Mouse (Mus musculus): Measurements from ENCODE around the gene Ankrd55. TPM values are rescaled to one million over a fixed set of nuclear protein-coding genes. Genes with fewer than 3 reads are reported as not detected.

Gene Ankrd55
- 0.17 TPM in 1 of 2 replicates, not detected in the other for polyA plus RNA-seq (2012; ENCODE audit: insufficient read depth, low replicate concordance)

DNA sequence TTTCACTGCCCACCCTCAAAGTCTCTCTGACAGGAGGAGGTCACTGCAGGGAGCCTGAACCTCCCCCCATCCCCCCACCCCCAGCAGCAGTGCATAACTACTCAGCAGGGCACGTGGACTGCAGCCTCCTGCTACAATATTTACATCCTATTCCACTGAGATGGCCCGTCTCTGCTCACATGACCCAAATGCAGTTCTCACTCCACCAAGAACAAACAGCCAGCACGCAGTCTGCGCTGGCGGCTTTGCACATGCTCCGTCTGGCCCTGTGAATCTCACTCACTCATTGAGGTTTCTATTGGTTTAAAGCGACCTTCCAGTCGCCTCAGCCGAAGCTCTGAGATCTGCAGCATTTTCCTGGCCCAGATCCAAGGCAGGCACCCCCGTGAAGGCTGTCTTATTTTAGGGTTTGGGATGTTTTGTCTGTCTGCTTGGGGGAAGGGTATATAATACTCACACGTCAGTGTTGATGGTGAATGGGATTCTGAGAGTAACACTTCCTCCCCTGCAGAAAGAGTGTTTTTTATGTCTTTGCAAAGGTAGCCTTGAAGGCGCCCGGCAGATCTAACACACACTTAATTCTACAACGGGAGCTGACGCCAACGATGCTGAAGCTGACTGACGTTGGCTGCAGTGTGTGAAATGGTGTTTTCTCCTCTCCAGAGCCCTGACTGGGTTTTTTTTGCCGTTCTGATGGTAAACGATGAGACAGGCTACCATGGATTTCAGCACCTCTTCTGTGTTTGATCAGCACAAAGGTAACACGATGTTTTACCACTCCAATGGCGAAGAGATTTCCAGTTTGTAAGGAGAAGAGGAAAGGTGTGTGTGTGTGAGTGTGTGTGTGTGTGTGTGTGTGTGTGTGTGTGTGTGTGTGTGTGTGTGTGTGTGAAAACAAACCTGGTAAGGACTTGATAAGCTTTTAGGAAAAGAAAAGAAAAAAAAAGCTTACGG is at the start of gene Ankrd55:
Gene Ankrd55, plus strand, starts transcription at position 227 of the 954 bp plus-strand sequence.
- no peaks in the 10 kb centered on the region for H3K36me3 ChIP-seq (replicated peaks; ENCODE audit: low read length)
- no peak within 1 kb of the TSS for H3K4me3 ChIP-seq (replicated peaks)
- peaks cover 16% of the 10 kb centered on the region for H3K9me3 ChIP-seq
- peaks cover 14% of the 10 kb centered on the region for H3K4me1 ChIP-seq
- peaks cover 26% of the 10 kb centered on the region for H3K27me3 ChIP-seq (replicated peaks)
- TF ChIP-seq FLI1 (IDR thresholded peaks at IDR 0.05; ENCODE audit: low read length) (no peak), GATA1 (IDR thresholded peaks at IDR 0.05; ENCODE audit: borderline replicate concordance, low read length) (no peak)

DNA sequence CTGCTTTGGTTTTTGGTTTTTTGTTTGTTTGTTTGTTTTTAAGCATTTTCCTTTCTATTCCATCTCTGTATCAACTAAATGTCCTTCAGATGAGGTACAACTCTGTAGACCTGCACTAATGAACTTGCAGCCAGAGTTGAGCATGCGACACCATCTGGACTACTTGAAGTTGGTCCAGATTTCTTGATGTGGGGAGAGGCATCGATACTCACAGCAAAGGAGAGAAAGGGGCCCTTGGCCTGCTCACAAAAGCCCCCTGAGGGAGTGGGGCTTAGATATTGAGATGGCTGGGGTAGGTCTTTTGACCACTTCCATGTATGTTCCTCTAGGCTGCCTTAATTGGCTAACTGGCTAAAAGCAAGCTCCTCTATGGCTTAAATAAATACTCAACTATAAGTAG is 49.0 kb upstream of the Ankrd55 start:
- Histone ChIP-seq H3K4me1 (no peaks in the 10 kb centered on the region), H3K9me3 (peaks cover 11% of the 10 kb centered on the region; the same call in 1 of the 2 replicates), H3K36me3 (replicated peaks; ENCODE audit: low read length) (no peaks in the 10 kb centered on the region), H3K4me3 (replicated peaks) (no peak overlapping the region), H3K27me3 (replicated peaks) (peaks cover 2% of the 10 kb centered on the region)
- TF ChIP-seq GATA1 (IDR thresholded peaks at IDR 0.05; ENCODE audit: borderline replicate concordance, low read length) = no peak
- no peak for TF ChIP-seq FLI1 (IDR thresholded peaks at IDR 0.05; ENCODE audit: low read length)

- Histone ChIP-seq H3K9me3 (peaks cover 18% of the 10 kb centered on the region), H3K36me3 (replicated peaks; ENCODE audit: low read length) (no peaks in the 10 kb centered on the region), H3K27me3 (replicated peaks) (peaks cover 2% of the 10 kb centered on the region), H3K4me1 (no peaks in the 10 kb centered on the region), H3K4me3 (replicated peaks) (no peak overlapping the region)
- TF ChIP-seq FLI1 (IDR thresholded peaks at IDR 0.05; ENCODE audit: low read length) (no peak), GATA1 (IDR thresholded peaks at IDR 0.05; ENCODE audit: borderline replicate concordance, low read length) (no peak)
These were observed 46.8 kb upstream of the Ankrd55 start for GRCm38 (mm10) chr13:112241431-112241830.

DNA sequence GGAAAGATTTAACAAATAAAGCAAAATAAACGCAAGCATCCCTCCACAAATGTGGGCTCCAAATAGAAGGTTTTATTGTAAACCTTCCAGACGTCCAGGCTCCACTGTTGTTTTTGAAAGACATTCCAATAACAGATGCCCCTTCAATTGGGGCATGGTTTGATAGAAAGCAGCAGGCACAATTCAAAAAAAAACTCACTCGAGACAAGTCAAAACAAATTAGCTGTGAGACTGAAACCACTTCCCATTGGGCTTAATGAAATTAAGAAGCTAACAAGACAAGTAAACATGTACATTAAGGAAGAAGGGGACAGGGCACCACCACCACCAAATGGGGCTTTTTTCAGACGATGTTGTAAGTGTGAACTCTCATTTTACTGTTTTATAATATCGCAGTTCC is 43.1 kb upstream of the Ankrd55 start:
- Histone ChIP-seq H3K4me3 (replicated peaks) (no peak overlapping the region), H3K27me3 (replicated peaks) (peaks cover 2% of the 10 kb centered on the region), H3K9me3 (peaks cover 47% of the 10 kb centered on the region), H3K4me1 (no peaks in the 10 kb centered on the region), H3K36me3 (replicated peaks; ENCODE audit: low read length) (no peaks in the 10 kb centered on the region)
- TF ChIP-seq FLI1 (IDR thresholded peaks at IDR 0.05; ENCODE audit: low read length) (no peak), GATA1 (IDR thresholded peaks at IDR 0.05; ENCODE audit: borderline replicate concordance, low read length) (no peak)

- TF ChIP-seq GATA1 (IDR thresholded peaks at IDR 0.05; ENCODE audit: borderline replicate concordance, low read length) = no peak
- no peak for TF ChIP-seq FLI1 (IDR thresholded peaks at IDR 0.05; ENCODE audit: low read length)
- H3K27me3 ChIP-seq (replicated peaks) = peaks cover 2% of the 10 kb centered on the region
- H3K36me3 ChIP-seq (replicated peaks; ENCODE audit: low read length) = no peaks in the 10 kb centered on the region
These were observed 36.8 kb upstream of the Ankrd55 start for GRCm38 (mm10) chr13:112251433-112251832.

DNA sequence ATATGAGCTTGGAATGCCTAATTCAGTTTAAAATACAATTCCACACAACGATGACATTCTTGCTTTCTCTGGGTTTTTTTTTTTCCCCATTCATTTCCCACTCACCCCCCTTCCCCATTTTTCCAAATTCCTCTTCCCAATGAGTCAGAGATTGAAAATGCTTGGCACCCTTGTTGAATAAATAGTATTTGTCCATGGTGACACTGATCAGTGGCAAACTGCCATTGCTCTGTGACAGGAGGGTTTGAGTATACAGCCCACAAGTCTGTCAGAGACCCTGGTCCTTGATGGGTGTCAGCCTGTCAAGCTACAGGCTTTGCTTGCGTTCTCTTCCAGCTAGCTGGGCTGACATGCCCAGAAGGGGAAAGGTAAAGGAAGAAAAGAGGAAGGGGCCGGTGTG is 36.2 kb upstream of the Ankrd55 start:
- Histone ChIP-seq H3K9me3 (peaks cover 34% of the 10 kb centered on the region), H3K4me1 (no peaks in the 10 kb centered on the region), H3K36me3 (replicated peaks; ENCODE audit: low read length) (no peaks in the 10 kb centered on the region), H3K27me3 (replicated peaks) (peaks cover 2% of the 10 kb centered on the region), H3K4me3 (replicated peaks) (no peak overlapping the region)
- no peak for TF ChIP-seq GATA1 (IDR thresholded peaks at IDR 0.05; ENCODE audit: borderline replicate concordance, low read length)

More at GRCm38 (mm10) chr13:112251433-112251832, 36.8 kb upstream of the Ankrd55 start:
- H3K9me3 ChIP-seq = peaks cover 39% of the 10 kb centered on the region
- no peak overlapping the region for H3K4me3 ChIP-seq (replicated peaks)
- no peaks in the 10 kb centered on the region for H3K4me1 ChIP-seq

GRCm38 (mm10) chr13:112252991-112253620 is 35.1 kb upstream of the Ankrd55 start:
- Histone ChIP-seq H3K4me3 (replicated peaks) (no peak overlapping the region), H3K36me3 (replicated peaks; ENCODE audit: low read length) (no peaks in the 10 kb centered on the region), H3K27me3 (replicated peaks) (peaks cover 2% of the 10 kb centered on the region), H3K9me3 (peaks cover 26% of the 10 kb centered on the region), H3K4me1 (no peaks in the 10 kb centered on the region)
- TF ChIP-seq GATA1 (IDR thresholded peaks at IDR 0.05; ENCODE audit: borderline replicate concordance, low read length) (no peak), FLI1 (IDR thresholded peaks at IDR 0.05; ENCODE audit: low read length) (no peak)

GRCm38 (mm10) chr13:112254116-112254515 is 34.1 kb upstream of the Ankrd55 start:
- no peaks in the 10 kb centered on the region for H3K36me3 ChIP-seq (replicated peaks; ENCODE audit: low read length)
- TF ChIP-seq GATA1 (IDR thresholded peaks at IDR 0.05; ENCODE audit: borderline replicate concordance, low read length) (no peak), FLI1 (IDR thresholded peaks at IDR 0.05; ENCODE audit: low read length) (no peak)
- no peaks in the 10 kb centered on the region for H3K4me1 ChIP-seq
- peaks cover 2% of the 10 kb centered on the region for H3K27me3 ChIP-seq (replicated peaks)
- H3K4me3 ChIP-seq (replicated peaks) = no peak overlapping the region
- H3K9me3 ChIP-seq = peaks cover 19% of the 10 kb centered on the region

GRCm38 (mm10) chr13:112255862-112256261 is 32.4 kb upstream of the Ankrd55 start:
- Histone ChIP-seq H3K9me3 (peaks cover 8% of the 10 kb centered on the region), H3K27me3 (replicated peaks) (peaks cover 6% of the 10 kb centered on the region), H3K4me1 (no peaks in the 10 kb centered on the region), H3K36me3 (replicated peaks; ENCODE audit: low read length) (no peaks in the 10 kb centered on the region), H3K4me3 (replicated peaks) (no peak overlapping the region)
- TF ChIP-seq FLI1 (IDR thresholded peaks at IDR 0.05; ENCODE audit: low read length) = no peak
- TF ChIP-seq GATA1 (IDR thresholded peaks at IDR 0.05; ENCODE audit: borderline replicate concordance, low read length) = no peak

GRCm38 (mm10) chr13:112258478-112258877 is 29.8 kb upstream of the Ankrd55 start:
- Histone ChIP-seq H3K4me3 (replicated peaks) (no peak overlapping the region), H3K36me3 (replicated peaks; ENCODE audit: low read length) (no peaks in the 10 kb centered on the region), H3K27me3 (replicated peaks) (peaks cover 9% of the 10 kb centered on the region), H3K4me1 (no peaks in the 10 kb centered on the region), H3K9me3 (no peaks in the 10 kb centered on the region)
- no peak for TF ChIP-seq GATA1 (IDR thresholded peaks at IDR 0.05; ENCODE audit: borderline replicate concordance, low read length)
- no peak for TF ChIP-seq FLI1 (IDR thresholded peaks at IDR 0.05; ENCODE audit: low read length)
